Mouse (Mus musculus): ENCODE data around the gene Srrm1. TPM values are rescaled to one million over a fixed set of nuclear protein-coding genes. Genes with fewer than 3 reads are reported as not detected.
A peak's percentile ranks its signal among the peaks of the same experiment; 100 is the strongest.

The Srrm1 gene
- polyA plus RNA-seq, 1 experiment = 12.2 TPM

GRCm38 (mm10) chr4:135297931-135298546 lies 55.1 kb downstream of the Srrm1 start:
- Histone ChIP-seq H3K27ac (ENCODE audit: insufficient read depth, low read depth, low read length) (no peak overlapping the region), H3K4me3 (ENCODE audit: low read depth, low read length) (no peak overlapping the region), H3K4me1 (ENCODE audit: control insufficient read depth, insufficient read depth, insufficient read length, low read length) (peaks cover 4% of the 10 kb centered on the region; the same call in 1 of the 2 replicates), H3K27me3 (ENCODE audit: control insufficient read depth, insufficient read depth, low read length) (0 out of 2 replicates have a peak, but pooled peaks cover 2% of the 10 kb centered on the region), H3K36me3 (ENCODE audit: control insufficient read depth, insufficient read depth, low read length) (no peaks in the 10 kb centered on the region)
- TF ChIP-seq CTCF (IDR thresholded peaks at IDR 0.05; ENCODE audit: extremely low read depth, insufficient read length, insufficient replicate concordance, low read depth, low read length) (no peak), POLR2A (IDR thresholded peaks at IDR 0.05; ENCODE audit: low read depth, low read length) (no peak)
- WGBS = 67% methylated on average over 15 of the region's 15 CpGs

GRCm38 (mm10) chr4:135297146-135297545 lies 56.0 kb downstream of the Srrm1 start:
- TF ChIP-seq CTCF (IDR thresholded peaks at IDR 0.05; ENCODE audit: extremely low read depth, insufficient read length, insufficient replicate concordance, low read depth, low read length) (no peak), POLR2A (IDR thresholded peaks at IDR 0.05; ENCODE audit: low read depth, low read length) (no peak)
- Histone ChIP-seq H3K27me3 (ENCODE audit: control insufficient read depth, insufficient read depth, low read length) (0 out of 2 replicates have a peak, but pooled peaks cover 2% of the 10 kb centered on the region), H3K36me3 (ENCODE audit: control insufficient read depth, insufficient read depth, low read length) (no peaks in the 10 kb centered on the region), H3K4me3 (ENCODE audit: low read depth, low read length) (no peak overlapping the region), H3K4me1 (ENCODE audit: control insufficient read depth, insufficient read depth, insufficient read length, low read length) (peaks cover 4% of the 10 kb centered on the region; the same call in 1 of the 2 replicates), H3K27ac (ENCODE audit: insufficient read depth, low read depth, low read length) (no peak overlapping the region)
- 94% methylated on average over 7 of the region's 7 CpGs for WGBS

GRCm38 (mm10) chr4:135296565-135296964 lies 56.6 kb downstream of the Srrm1 start:
- H3K4me3 ChIP-seq (ENCODE audit: low read depth, low read length) = no peak overlapping the region
- peaks cover 4% of the 10 kb centered on the region; the same call in 1 of the 2 replicates for H3K4me1 ChIP-seq (ENCODE audit: control insufficient read depth, insufficient read depth, insufficient read length, low read length)

GRCm38 (mm10) chr4:135293813-135294212 lies 59.3 kb downstream of the Srrm1 start:
- H3K36me3 ChIP-seq (ENCODE audit: control insufficient read depth, insufficient read depth, low read length) = no peaks in the 10 kb centered on the region
- H3K4me1 ChIP-seq (ENCODE audit: control insufficient read depth, insufficient read depth, insufficient read length, low read length) = no peaks in the 10 kb centered on the region
- 0 out of 2 replicates have a peak, but pooled peaks cover 2% of the 10 kb centered on the region for H3K27me3 ChIP-seq (ENCODE audit: control insufficient read depth, insufficient read depth, low read length)
- no peak overlapping the region for H3K27ac ChIP-seq (ENCODE audit: insufficient read depth, low read depth, low read length)
- TF ChIP-seq POLR2A (IDR thresholded peaks at IDR 0.05; ENCODE audit: low read depth, low read length) (no peak), CTCF (IDR thresholded peaks at IDR 0.05; ENCODE audit: extremely low read depth, insufficient read length, insufficient replicate concordance, low read depth, low read length) (no peak)
- H3K4me3 ChIP-seq (ENCODE audit: low read depth, low read length) = no peak overlapping the region
- 80% methylated on average over 3 of the region's 3 CpGs for WGBS

More at GRCm38 (mm10) chr4:135296565-135296964, 56.6 kb downstream of the Srrm1 start:
- Histone ChIP-seq H3K36me3 (ENCODE audit: control insufficient read depth, insufficient read depth, low read length) (no peaks in the 10 kb centered on the region), H3K27ac (ENCODE audit: insufficient read depth, low read depth, low read length) (no peak overlapping the region), H3K27me3 (ENCODE audit: control insufficient read depth, insufficient read depth, low read length) (0 out of 2 replicates have a peak, but pooled peaks cover 2% of the 10 kb centered on the region)
- TF ChIP-seq CTCF (IDR thresholded peaks at IDR 0.05; ENCODE audit: extremely low read depth, insufficient read length, insufficient replicate concordance, low read depth, low read length) = no peak
- no peak for TF ChIP-seq POLR2A (IDR thresholded peaks at IDR 0.05; ENCODE audit: low read depth, low read length)

GRCm38 (mm10) chr4:135292477-135293089 lies 60.5 kb downstream of the Srrm1 start:
- Histone ChIP-seq H3K4me1 (ENCODE audit: control insufficient read depth, insufficient read depth, insufficient read length, low read length) (no peaks in the 10 kb centered on the region; the same call in 1 of the 2 replicates), H3K36me3 (ENCODE audit: control insufficient read depth, insufficient read depth, low read length) (no peaks in the 10 kb centered on the region), H3K4me3 (ENCODE audit: low read depth, low read length) (peak overlapping the region; percentile 13), H3K27me3 (ENCODE audit: control insufficient read depth, insufficient read depth, low read length) (0 out of 2 replicates have a peak, but pooled peaks cover 2% of the 10 kb centered on the region), H3K27ac (ENCODE audit: insufficient read depth, low read depth, low read length) (peak overlapping the region; percentile 4; the same call in 1 of the 2 replicates)
- WGBS = 12% methylated on average over 12 of the region's 12 CpGs
- TF ChIP-seq POLR2A (IDR thresholded peaks at IDR 0.05; ENCODE audit: low read depth, low read length) = 0 out of 2 replicates have a peak, but pooled peaks have one; percentile 12
- TF ChIP-seq CTCF (IDR thresholded peaks at IDR 0.05; ENCODE audit: extremely low read depth, insufficient read length, insufficient replicate concordance, low read depth, low read length) = no peak

GRCm38 (mm10) chr4:135291841-135292240 lies 61.3 kb downstream of the Srrm1 start:
- WGBS = 67% methylated on average over 6 of the region's 6 CpGs
- Histone ChIP-seq H3K27ac (ENCODE audit: insufficient read depth, low read depth, low read length) (no peak overlapping the region), H3K4me1 (ENCODE audit: control insufficient read depth, insufficient read depth, insufficient read length, low read length) (peaks cover 3% of the 10 kb centered on the region; the same call in 1 of the 2 replicates), H3K36me3 (ENCODE audit: control insufficient read depth, insufficient read depth, low read length) (no peaks in the 10 kb centered on the region), H3K4me3 (ENCODE audit: low read depth, low read length) (no peak overlapping the region), H3K27me3 (ENCODE audit: control insufficient read depth, insufficient read depth, low read length) (no peaks in the 10 kb centered on the region)
- no peak for TF ChIP-seq POLR2A (IDR thresholded peaks at IDR 0.05; ENCODE audit: low read depth, low read length)
- no peak for TF ChIP-seq CTCF (IDR thresholded peaks at IDR 0.05; ENCODE audit: extremely low read depth, insufficient read length, insufficient replicate concordance, low read depth, low read length)

- WGBS = 94% methylated on average over 8 of the region's 8 CpGs
- H3K4me1 ChIP-seq (ENCODE audit: control insufficient read depth, insufficient read depth, insufficient read length, low read length) = peaks cover 8% of the 10 kb centered on the region
These were observed 61.9 kb downstream of the Srrm1 start for GRCm38 (mm10) chr4:135291199-135291598.

More at GRCm38 (mm10) chr4:135291199-135291598, 61.9 kb downstream of the Srrm1 start:
- H3K4me3 ChIP-seq (ENCODE audit: low read depth, low read length) = no peak overlapping the region
- no peak overlapping the region for H3K27ac ChIP-seq (ENCODE audit: insufficient read depth, low read depth, low read length)
- no peaks in the 10 kb centered on the region for H3K36me3 ChIP-seq (ENCODE audit: control insufficient read depth, insufficient read depth, low read length)
- TF ChIP-seq POLR2A (IDR thresholded peaks at IDR 0.05; ENCODE audit: low read depth, low read length) (no peak), CTCF (IDR thresholded peaks at IDR 0.05; ENCODE audit: extremely low read depth, insufficient read length, insufficient replicate concordance, low read depth, low read length) (no peak)
- H3K27me3 ChIP-seq (ENCODE audit: control insufficient read depth, insufficient read depth, low read length) = no peaks in the 10 kb centered on the region
